Mouse (Mus musculus) stomach, postnatal 0 days (tissue): ENCODE data around the gene Sqstm1.

ENCODE experiments used
- CTCF ChIP-seq: IDR thresholded peaks from 2 replicates; pipeline ENCODE4 v1.5.1; 2016; ENCODE audit warnings: antibody characterized with exemption, low read depth, mild to moderate bottlenecking, moderate library complexity
- EP300 ChIP-seq: optimal IDR thresholded peaks from 2 replicates; pipeline ENCODE3; 2016; ENCODE audit warnings: antibody characterized with exemption

GRCm38 (mm10) chr11:50236540-50236936 lies 25.9 kb upstream of the Sqstm1 start:
- peak; percentile 67 for TF ChIP-seq CTCF
- no peak for TF ChIP-seq EP300
